Comparison of ENCODE assay signal across 8 mouse cellular contexts in the genomic region with DNA sequence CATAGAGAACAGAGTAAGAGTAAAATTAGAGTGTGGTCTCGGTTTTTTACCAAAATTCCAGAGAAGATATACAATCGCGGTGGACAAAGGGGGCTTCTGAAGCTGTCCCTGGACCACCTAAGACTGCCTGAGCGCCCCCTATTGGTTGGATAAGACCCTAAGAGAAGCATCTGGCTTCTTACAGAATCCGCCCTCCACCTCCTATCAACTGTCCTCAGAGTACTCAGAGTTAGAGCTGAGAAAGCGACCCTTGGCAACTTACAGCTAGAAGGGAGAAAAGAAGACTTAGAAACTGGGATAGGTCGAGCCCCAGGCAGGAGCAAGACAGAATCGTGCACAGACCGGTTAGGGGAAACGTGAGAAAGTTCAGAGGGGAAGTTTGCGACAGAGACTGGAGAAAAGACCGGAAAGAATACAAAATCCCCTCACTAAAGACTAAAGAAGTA. TPM values are rescaled to one million over a fixed set of nuclear protein-coding genes. Genes with fewer than 3 reads are reported as not detected.
A peak's percentile ranks its signal among the peaks of the same experiment; 100 is the strongest.
DNase-seq lines count a peak whose midpoint lies in the region; ATAC-seq lines count a peak whose summit lies in the region.

No protein-coding gene starts in this region.

- peak overlapping the region; percentile 43 for H3K4me3 ChIP-seq in neural tube, embryonic 11.5 days (ENCODE audit: low read depth, low read length)
- peak overlapping the region; percentile 53 for H3K4me3 ChIP-seq in embryonic facial prominence, embryonic 12.5 days

- no peaks in the 10 kb centered on the region for H3K9me3 ChIP-seq in neural tube, embryonic 11.5 days (ENCODE audit: control insufficient read depth, low read length)
- no peaks in the 10 kb centered on the region for H3K9me3 ChIP-seq in embryonic facial prominence, embryonic 12.5 days

- DNase-seq in neural tube, embryonic 11.5 days (ENCODE audit: low spot score): peak; percentile 38
- DNase-seq in neural tube, embryonic 10.5 days (ENCODE audit: extremely low spot score, low spot score): no peak
- peak; percentile 71 for DNase-seq in induced T-regulatory cell, adult 2 months (ENCODE audit: low read depth)
- peak; percentile 73 for DNase-seq in lung, postnatal 36 days
- peak; percentile 28 for DNase-seq in testis, postnatal 14 days (ENCODE audit: low spot score)
- no peak for DNase-seq in right cerebral cortex, adult 2 months (ENCODE audit: low spot score in 2 of 2)

- no peak for ATAC-seq in neural tube, embryonic 11.5 days (ENCODE audit: insufficient read depth, low FRiP score, low TSS enrichment)
- ATAC-seq in embryonic facial prominence, embryonic 12.5 days (ENCODE audit: insufficient number of reproducible peaks, insufficient read depth, low FRiP score, low TSS enrichment): no peak
- no peak for ATAC-seq in frontal cortex, adult (ENCODE audit: low TSS enrichment)

- peak overlapping the region; percentile 98 for H3K4me2 ChIP-seq in neural tube, embryonic 11.5 days (ENCODE audit: low read depth)
- H3K4me2 ChIP-seq in embryonic facial prominence, embryonic 12.5 days (replicated peaks): peak overlapping the region; percentile 98

- peak overlapping the region; percentile 52 for H3K9ac ChIP-seq in neural tube, embryonic 11.5 days (ENCODE audit: low read length)
- peak overlapping the region; percentile 45 for H3K9ac ChIP-seq in embryonic facial prominence, embryonic 12.5 days

- H3K36me3 ChIP-seq in neural tube, embryonic 11.5 days (ENCODE audit: control insufficient read depth, insufficient read depth, low read length): no peaks in the 10 kb centered on the region
- no peaks in the 10 kb centered on the region for H3K36me3 ChIP-seq in embryonic facial prominence, embryonic 12.5 days

- WGBS in neural tube, embryonic 11.5 days: 10% methylated on average over 12 of the region's 12 CpGs
- WGBS in embryonic facial prominence, embryonic 12.5 days: 13% methylated on average over 12 of the region's 12 CpGs

- H3K4me1 ChIP-seq in neural tube, embryonic 11.5 days (ENCODE audit: control insufficient read depth, insufficient read depth, low read length): peaks cover 4% of the 10 kb centered on the region; the same call in 1 of the 2 replicates
- peaks cover 7% of the 10 kb centered on the region; the same call in 1 of the 2 replicates for H3K4me1 ChIP-seq in embryonic facial prominence, embryonic 12.5 days

- H3K27me3 ChIP-seq in neural tube, embryonic 11.5 days (ENCODE audit: control insufficient read depth, insufficient read depth, low read length): peaks cover 6% of the 10 kb centered on the region; the same call in 1 of the 2 replicates
- H3K27me3 ChIP-seq in embryonic facial prominence, embryonic 12.5 days: peaks cover 8% of the 10 kb centered on the region; the same call in 1 of the 2 replicates

- no peak overlapping the region for H3K27ac ChIP-seq in neural tube, embryonic 11.5 days (ENCODE audit: low read depth, low read length)
- H3K27ac ChIP-seq in embryonic facial prominence, embryonic 12.5 days: no peak overlapping the region

RNA-seq across cellular contexts. Expression of a gene that starts 0.5 kb away (rescaled TPM):
- 1.5 and 2.0 TPM in 2 replicates for polyA plus RNA-seq in neural tube, embryonic 11.5 days (2014; fragmentation: Nextera tagmentation; extraction: Ambion mirVana)
- polyA plus RNA-seq in embryonic facial prominence, embryonic 12.5 days (2016; fragmentation: Nextera tagmentation; extraction: Ambion mirVana): 2.9 and 3.8 TPM in 2 replicates

Comparison
In these comparisons a context has a peak if more than half of its experiments do, and no peak if none do; other contexts are left out.
1. DNase-seq: peak in neural tube, embryonic 11.5 days (single experiment), induced T-regulatory cell, adult 2 months (single experiment), lung, postnatal 36 days (single experiment) and testis, postnatal 14 days (single experiment); none in neural tube, embryonic 10.5 days (single experiment) and right cerebral cortex, adult 2 months (0 of 2).